Mouse (Mus musculus) kidney, embryonic 16.5 days (tissue): ENCODE measurements at regions not wholly inside any gene's neighbourhood (a gene's known extent, or its start where the extent isn't known, plus 50 kb on each side); places are given as distances from the start of the nearest gene placed in this dataset.

Source experiments
- ATAC-seq: fragments of 200-750 bp; cut with Nextera tagmentation; 2 replicates; pipeline ENCODE4 v1.8.0; 2017; ENCODE audit warnings: moderate TSS enrichment; ENCODE audit not compliant: low FRiP score, low TSS enrichment
- H3K27ac ChIP-seq: fragments of 300-500 bp; sonication (generic); 2 replicates; pipeline ENCODE4 v1.5.1; 2014; ENCODE audit warnings: low read length
- H3K27me3 ChIP-seq: fragments of 300-500 bp; sonication (generic); 2 replicates; pipeline ENCODE4 v1.6.1; 2014; ENCODE audit warnings: low read length, control low read depth, mixed read lengths; ENCODE audit not compliant: insufficient read depth
- H3K36me3 ChIP-seq: fragments of 300-500 bp; sonication (generic); 2 replicates; pipeline ENCODE4 v1.6.1; 2014; ENCODE audit warnings: low read length, control low read depth, mixed read lengths; ENCODE audit not compliant: insufficient read depth
- H3K4me1 ChIP-seq: fragments of 300-500 bp; sonication (generic); 2 replicates; pipeline ENCODE4 v1.6.1; 2014; ENCODE audit warnings: low read length, control low read depth, mixed read lengths; ENCODE audit not compliant: insufficient read depth
- H3K4me2 ChIP-seq: fragments of 300-500 bp; sonication (generic); replicated peaks from 2 replicates; pipeline ENCODE4 v1.6.1; 2014; ENCODE audit warnings: low read depth, low read length
- H3K4me3 ChIP-seq: fragments of 300-500 bp; sonication (generic); 2 replicates; pipeline ENCODE4 v1.5.1; 2014; ENCODE audit warnings: mild to moderate bottlenecking, low read length
- H3K9ac ChIP-seq: fragments of 300-500 bp; sonication (generic); replicated peaks from 2 replicates; pipeline ENCODE4 v1.6.1; 2014; ENCODE audit warnings: low read length
- H3K9me3 ChIP-seq: fragments of 300-500 bp; sonication (generic); 2 replicates; pipeline ENCODE4 v1.6.1; 2016; ENCODE audit warnings: low read length, control low read depth
- WGBS: fragments of 180-500 bp; shearing (Covaris S2); extraction: QIAGEN DNeasy Blood & Tissue Kit; methylation state at CpG from one replicate; pipeline ENCODE4 v1.1.7; 2014; 5-methylcytosine and 5-hydroxymethylcytosine counted together

DNA sequence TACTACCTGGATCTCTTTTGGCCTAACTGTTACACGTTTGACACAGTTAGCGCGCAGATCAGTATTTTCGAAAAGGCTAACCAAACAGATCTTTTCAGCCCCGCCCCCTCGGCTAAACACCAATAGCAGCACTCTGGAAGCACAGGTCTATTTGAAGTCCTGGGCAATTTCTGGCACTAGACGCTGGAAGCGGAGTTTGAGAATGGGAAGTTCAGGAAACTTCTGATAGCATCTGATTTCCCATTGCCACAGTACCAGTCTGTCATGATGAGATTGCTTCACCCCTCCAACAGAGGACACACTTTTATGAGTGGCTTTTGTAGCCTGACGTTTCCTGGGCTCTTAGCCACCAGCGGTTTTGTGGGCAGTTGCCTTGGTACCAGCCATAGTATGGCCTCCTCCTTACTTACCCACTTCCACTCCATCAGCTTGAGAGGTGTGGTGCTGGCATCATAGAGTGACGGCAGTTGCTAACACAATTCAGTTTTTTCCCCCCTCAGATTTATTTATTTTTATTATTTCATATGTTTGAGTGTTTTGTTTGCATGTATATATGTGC is 55.1 kb upstream of the Eln start:
- H3K9ac ChIP-seq, result no peak overlapping the region
- no peak overlapping the region for H3K27ac ChIP-seq
- no peak for ATAC-seq
- 80% methylated on average over 11 of the region's 11 CpGs for WGBS
- no peak overlapping the region for H3K4me2 ChIP-seq
- H3K9me3 ChIP-seq, result peaks cover 4% of the 10 kb centered on the region; the same call in 1 of the 2 replicates
- H3K27me3 ChIP-seq, result no peaks in the 10 kb centered on the region
- no peak overlapping the region for H3K4me3 ChIP-seq
- no peaks in the 10 kb centered on the region for H3K36me3 ChIP-seq
- peaks cover 8% of the 10 kb centered on the region; the same call in 1 of the 2 replicates for H3K4me1 ChIP-seq

DNA sequence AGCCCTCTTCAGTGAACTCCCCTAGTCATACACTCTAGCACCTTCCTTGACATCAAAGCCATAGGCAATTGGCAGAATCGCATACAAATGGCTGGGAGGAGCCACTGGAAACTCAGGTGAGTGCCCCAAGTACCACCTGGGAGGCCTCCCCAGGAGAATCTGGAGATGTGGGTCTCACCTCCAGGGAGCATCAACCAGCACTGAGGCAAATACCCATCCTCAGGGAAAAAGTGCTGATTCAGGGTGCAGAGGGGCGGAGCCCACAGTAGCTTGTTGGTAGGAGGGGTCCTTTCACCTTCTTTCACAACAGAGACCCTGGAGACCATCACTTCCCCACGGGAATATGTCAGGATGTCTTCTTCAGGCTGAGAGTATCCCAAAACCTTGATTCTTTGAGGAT is 53.4 kb upstream of the Eln start:
- ATAC-seq, result no peak
- no peak overlapping the region for H3K4me2 ChIP-seq
- WGBS, result 88% methylated on average over 3 of the region's 3 CpGs
- H3K36me3 ChIP-seq, result no peaks in the 10 kb centered on the region
- no peak overlapping the region for H3K9ac ChIP-seq
- H3K4me3 ChIP-seq, result no peak overlapping the region
- H3K4me1 ChIP-seq, result peaks cover 8% of the 10 kb centered on the region; the same call in 1 of the 2 replicates
- H3K27ac ChIP-seq, result no peak overlapping the region
- no peaks in the 10 kb centered on the region for H3K27me3 ChIP-seq
- peaks cover 4% of the 10 kb centered on the region; the same call in 1 of the 2 replicates for H3K9me3 ChIP-seq

DNA sequence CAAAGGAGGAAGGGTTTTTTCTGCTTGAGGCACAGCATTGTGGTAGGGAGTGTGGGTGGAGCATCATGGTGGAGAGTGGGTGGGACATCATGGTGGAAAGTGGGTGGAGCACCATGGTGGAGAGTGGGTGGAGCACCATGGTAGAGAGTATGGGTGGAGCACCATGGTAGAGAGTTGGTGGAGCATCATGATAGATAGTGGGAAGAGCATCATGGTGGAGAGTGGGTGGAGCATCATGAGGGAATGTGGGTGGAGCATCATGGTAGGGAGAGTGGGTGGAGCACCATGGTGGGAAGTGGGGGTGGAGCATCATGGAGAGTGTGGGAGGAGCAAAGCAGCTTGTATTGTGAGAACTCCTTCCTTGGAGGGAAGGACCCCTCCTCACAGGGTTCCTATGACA is 52.8 kb upstream of the Eln start:
- H3K4me2 ChIP-seq, result no peak overlapping the region
- H3K4me3 ChIP-seq, result no peak overlapping the region
- H3K9ac ChIP-seq, result no peak overlapping the region
- H3K27ac ChIP-seq, result no peak overlapping the region
- no peak for ATAC-seq
- H3K9me3 ChIP-seq, result peaks cover 4% of the 10 kb centered on the region; the same call in 1 of the 2 replicates
- H3K4me1 ChIP-seq, result peaks cover 8% of the 10 kb centered on the region; the same call in 1 of the 2 replicates
- H3K36me3 ChIP-seq, result no peaks in the 10 kb centered on the region
- no peaks in the 10 kb centered on the region for H3K27me3 ChIP-seq

DNA sequence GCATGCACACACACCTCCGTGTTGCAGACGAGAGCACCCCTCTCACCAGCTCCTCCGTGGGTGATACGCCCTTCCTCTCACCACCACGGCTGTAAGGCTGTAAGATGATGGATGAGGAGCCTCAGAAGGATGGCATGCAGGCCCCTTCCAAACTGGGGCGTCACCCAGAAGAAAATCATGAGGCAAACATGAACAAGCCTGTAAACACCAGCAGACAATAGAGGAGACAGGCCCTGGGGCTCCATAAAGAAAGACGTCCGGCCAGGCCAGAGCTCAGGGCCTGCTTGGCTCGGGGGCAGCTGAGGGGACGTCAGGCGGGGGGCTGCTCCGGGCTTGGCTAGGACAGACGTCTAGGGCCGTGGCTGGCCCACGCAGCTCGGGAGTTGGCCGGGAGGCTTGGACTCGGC is 50.6 kb upstream of the Eln start:
- H3K27me3 ChIP-seq, result no peaks in the 10 kb centered on the region
- H3K4me1 ChIP-seq, result peaks cover 8% of the 10 kb centered on the region; the same call in 1 of the 2 replicates
- no peaks in the 10 kb centered on the region; the same call in 1 of the 2 replicates for H3K9me3 ChIP-seq
- H3K36me3 ChIP-seq, result no peaks in the 10 kb centered on the region
- WGBS, result 31% methylated on average over 18 of the region's 18 CpGs
- ATAC-seq, result peak; percentile 57; the same call in 1 of the 2 replicates
- H3K27ac ChIP-seq, result no peak overlapping the region
- H3K4me3 ChIP-seq, result no peak overlapping the region
- H3K4me2 ChIP-seq, result no peak overlapping the region
- H3K9ac ChIP-seq, result peak overlapping the region; percentile 56; the same call in 1 of the 2 replicates
